Comparison of ENCODE assay signal across 4 mouse cellular contexts in genomic region chr6:3671941-3672340, GRCm38 (mm10).
DNase-seq lines count a peak whose midpoint lies in the region; TF ChIP-seq lines count a peak whose summit lies in the region.
"Not testable (repeated sequence)": the region's sequence is repeated elsewhere in the genome, so short reads cannot be mapped to it uniquely, and the experiment has no call there.

No protein-coding gene starts in this region.

- H3K36me3 ChIP-seq in ES-Bruce4 (ENCODE audit: control insufficient read depth, insufficient read depth, low read length, poor library complexity, severe bottlenecking): not testable (repeated sequence)

- TF ChIP-seq EP300 in ES-Bruce4 (IDR thresholded peaks at IDR 0.05; ENCODE audit: insufficient read depth, low read depth, low read length): 0 out of 2 replicates have a peak, but pooled peaks have one; percentile 19

- H3K27ac ChIP-seq in ES-Bruce4 (ENCODE audit: insufficient read depth, low read length): not testable (repeated sequence)

- not testable (repeated sequence) for H3K4me3 ChIP-seq in ES-Bruce4 (ENCODE audit: low read depth, low read length)

- TF ChIP-seq CTCF in ES-Bruce4 (IDR thresholded peaks at IDR 0.05; ENCODE audit: low read depth, low read length): not testable (repeated sequence)

- not testable (repeated sequence) for H3K9ac ChIP-seq in ES-Bruce4 (ENCODE audit: low read depth, poor library complexity, severe bottlenecking)

- H3K27me3 ChIP-seq in ES-Bruce4 (ENCODE audit: control insufficient read depth, insufficient read depth, low read length, poor library complexity, severe bottlenecking): not testable (repeated sequence)

- TF ChIP-seq POLR2A in ES-Bruce4 (IDR thresholded peaks at IDR 0.05; ENCODE audit: insufficient read depth, low read length): not testable (repeated sequence)

- H3K4me1 ChIP-seq in ES-Bruce4 (ENCODE audit: control insufficient read depth, insufficient read depth, low read length): not testable (repeated sequence)

- DNase-seq in ES-CJ7 (ENCODE audit: low read depth, low spot score): peak; percentile 64
- DNase-seq in R1 (ENCODE audit: low read depth, low spot score): peak; percentile 64
- DNase-seq in ZHBTc4 (ENCODE audit: low read depth, low spot score): peak; percentile 44

- H3K9me3 ChIP-seq in ES-Bruce4 (replicated peaks; ENCODE audit: control insufficient read depth, insufficient read depth, low read length, poor library complexity, severe bottlenecking): peaks cover 37% of the 10 kb centered on the region
